Mouse (Mus musculus) adipocyte (in vitro differentiated cells): ENCODE data around the gene 1700029F12Rik.

Experiments
- DNase-seq: peaks from one replicate; pipeline ENCODE4 v3.0.0-alpha.2; 2016; ENCODE audit warnings: low spot score

Gene 1700029F12Rik

GRCm38 (mm10) chr13:97021906-97022305, 12.3 kb downstream of the 1700029F12Rik start:
- DNase-seq = no peak

- DNase-seq = no peak
These were observed 14.0 kb downstream of the 1700029F12Rik start for GRCm38 (mm10) chr13:97020122-97020521.

DNA sequence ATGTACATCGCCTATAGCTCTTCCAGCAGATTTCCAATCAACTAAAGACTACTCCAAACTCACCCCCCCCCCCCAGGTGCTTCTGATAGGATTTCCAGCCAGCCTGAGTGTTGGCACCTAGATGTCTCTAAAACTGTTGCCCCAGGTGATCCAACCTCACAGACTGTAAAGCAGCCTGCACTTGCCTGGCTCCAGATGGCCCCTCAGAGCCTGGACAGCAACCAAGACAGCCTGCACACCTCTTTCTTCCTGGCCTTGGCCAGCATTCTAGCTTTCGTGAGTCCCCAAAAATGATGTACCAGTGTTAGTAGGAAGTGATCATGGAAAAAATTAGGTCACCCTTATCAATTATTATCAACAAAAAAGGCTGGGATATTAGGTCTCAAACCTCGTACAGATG, 16.5 kb downstream of the 1700029F12Rik start:
- DNase-seq = no peak

DNA sequence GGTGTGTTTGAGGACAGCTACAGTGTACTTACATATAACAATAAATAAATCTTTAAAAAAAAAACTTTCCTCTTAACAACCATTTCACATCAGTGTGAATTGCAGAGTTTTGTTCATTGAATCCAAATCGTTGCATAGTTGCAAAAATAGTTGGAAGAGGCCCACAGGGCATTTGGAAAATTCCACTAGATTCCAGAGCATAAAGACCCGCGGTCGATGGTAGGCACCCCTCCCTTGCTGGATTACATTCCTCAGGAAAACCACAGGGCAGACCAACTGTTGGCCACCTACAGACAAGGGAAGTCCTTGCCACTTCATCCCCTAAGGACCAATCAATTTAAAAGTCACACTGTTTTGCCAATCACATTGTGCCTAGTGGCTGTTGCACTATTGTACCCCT, 19.8 kb downstream of the 1700029F12Rik start:
- no peak for DNase-seq

GRCm38 (mm10) chr13:97008266-97009153, 25.7 kb downstream of the 1700029F12Rik start:
- DNase-seq = peak; percentile 62

DNA sequence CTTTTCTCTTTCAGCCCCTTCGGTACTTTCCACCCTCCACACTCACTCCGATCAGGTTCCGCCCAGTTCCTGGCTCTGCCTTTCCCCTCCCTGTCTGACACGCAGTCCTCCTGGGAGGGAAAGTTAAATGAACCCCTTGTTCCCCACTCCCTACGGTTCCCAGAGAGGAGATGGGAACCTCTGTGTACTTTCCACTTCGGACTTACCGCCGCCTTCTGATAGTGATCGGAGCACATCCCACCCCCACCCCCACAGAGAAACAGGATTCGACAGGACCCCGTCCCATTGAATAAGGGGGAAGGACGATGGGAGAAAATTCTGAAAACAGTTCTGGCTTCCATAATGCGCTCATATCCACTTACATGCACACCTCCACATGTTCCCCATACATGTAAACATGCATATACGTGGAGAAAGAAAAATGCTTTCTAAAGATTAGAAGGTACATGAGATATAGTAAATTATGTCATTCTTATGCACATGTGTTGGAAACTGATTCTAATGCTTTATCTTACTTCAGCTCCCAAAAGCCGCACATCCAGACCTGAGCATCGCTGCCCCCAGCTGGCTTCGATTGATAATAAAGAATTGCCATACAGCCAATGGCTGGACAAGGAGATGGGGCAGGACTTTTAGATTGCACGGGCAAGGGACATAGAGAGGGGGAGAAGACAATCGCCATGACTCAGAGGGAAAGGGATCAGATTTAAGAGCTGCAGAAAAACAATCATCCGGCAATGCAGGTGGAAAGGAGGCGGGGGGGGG, 26.5 kb downstream of the 1700029F12Rik start:
- DNase-seq = no peak

GRCm38 (mm10) chr13:97006784-97007183, 27.4 kb downstream of the 1700029F12Rik start:
- DNase-seq = no peak

DNA sequence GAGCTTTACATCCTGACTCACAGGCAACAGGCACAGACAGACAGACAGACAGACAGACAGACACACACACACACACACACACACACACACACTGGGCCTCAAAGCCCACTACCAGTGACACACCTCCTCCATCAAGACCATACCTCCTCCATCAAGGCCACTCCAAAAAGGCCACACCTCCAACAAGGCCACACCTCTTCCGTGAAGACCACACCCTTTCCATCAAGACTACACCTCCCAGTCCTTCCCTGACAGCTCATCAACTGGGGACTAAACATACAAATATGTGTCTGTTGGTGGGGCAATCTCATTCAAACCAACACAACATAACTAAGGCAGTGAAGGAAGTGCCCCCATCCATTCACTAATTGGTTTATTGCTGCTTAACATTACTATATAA, 37.1 kb downstream of the 1700029F12Rik start:
- no peak for DNase-seq

GRCm38 (mm10) chr13:96995243-96995642, 38.9 kb downstream of the 1700029F12Rik start:
- no peak for DNase-seq

DNA sequence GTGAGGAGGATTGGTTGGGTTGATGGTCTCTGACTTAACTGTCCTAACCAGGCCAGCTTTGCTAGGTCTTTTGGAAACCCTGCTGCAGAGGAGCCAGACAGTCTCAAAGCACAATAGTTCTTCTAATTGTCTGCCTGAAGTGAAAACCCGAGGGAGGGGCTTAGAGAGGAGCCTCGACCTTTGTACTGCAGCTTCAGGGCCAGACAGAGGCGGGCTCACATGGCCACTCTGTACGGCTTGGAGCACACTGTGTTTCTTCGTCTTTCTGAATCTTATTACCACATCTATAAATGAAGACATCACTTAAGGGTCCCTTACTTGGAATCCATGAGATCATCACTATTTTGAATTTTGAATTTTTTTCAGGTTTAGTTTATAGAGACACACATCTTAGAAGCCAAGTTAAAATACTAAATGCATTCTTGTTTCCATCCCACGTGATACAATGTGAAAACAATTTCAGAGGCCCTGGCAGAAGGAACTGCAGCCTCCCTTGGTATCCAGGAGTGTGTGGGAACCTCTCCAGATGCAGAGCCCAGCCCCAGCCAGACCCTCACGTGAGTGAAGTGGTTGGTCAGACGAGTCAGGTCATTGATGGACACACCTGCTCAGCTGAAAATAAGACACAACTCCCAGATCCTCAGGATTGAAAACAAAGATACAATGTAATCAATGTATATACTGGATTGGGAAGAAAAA, 40.7 kb downstream of the 1700029F12Rik start:
- no peak for DNase-seq

DNA sequence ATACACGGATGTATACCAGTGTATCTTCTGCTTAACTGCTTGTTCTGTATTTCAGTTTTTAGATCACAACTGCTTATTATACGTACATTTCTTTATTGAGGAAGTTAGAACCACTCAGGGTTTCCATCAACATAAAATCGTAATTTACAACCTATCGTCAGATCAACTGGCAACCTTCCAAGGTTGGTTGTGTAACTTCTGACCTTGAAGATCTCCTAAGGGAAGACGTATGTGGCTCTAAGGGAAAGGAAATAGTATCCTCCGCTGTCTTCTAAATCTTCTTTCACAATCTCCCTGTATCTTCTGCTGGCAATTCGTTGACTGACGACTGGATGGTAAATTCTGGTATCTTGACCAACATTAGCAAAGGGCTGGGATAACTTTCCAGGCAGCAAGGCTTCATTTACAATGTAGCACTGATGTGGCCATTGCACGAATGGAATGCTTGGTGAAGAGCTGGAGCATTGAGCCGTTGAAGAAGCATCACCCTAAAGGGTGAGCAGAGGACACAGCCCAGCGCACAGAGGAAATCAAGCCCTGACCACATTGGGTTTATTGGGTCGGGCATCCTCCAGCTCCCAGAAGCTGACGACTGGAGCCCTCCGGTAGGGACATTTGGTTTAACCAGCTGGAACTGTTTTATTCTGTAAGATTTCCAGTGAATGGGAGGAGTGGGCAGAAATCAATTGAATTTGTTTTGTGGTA, 43.4 kb downstream of the 1700029F12Rik start:
- DNase-seq = no peak

GRCm38 (mm10) chr13:96990045-96990444, 44.1 kb downstream of the 1700029F12Rik start:
- no peak for DNase-seq

GRCm38 (mm10) chr13:96989129-96989528, 45.0 kb downstream of the 1700029F12Rik start:
- DNase-seq = no peak

GRCm38 (mm10) chr13:96985599-96986275, 48.4 kb downstream of the 1700029F12Rik start:
- no peak for DNase-seq

DNA sequence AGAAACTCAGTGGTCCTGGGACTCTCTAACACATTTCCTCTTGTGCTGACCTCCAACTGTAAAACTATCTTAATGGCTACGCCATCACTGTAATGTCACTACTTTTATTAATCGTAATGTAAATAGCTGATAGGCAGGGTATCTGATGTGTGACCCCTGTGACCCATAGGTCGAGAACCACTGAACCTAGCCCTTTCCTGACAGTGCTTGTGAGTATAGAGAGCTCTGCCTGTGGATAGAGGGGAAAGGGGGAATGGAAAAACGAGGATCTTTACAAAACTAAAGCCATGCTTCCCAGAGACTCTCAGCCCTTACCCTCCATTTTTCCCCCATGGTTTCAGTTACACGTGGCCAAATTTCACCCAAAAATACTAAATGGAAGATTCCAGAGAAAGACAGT, 49.5 kb downstream of the 1700029F12Rik start:
- DNase-seq = no peak

DNA sequence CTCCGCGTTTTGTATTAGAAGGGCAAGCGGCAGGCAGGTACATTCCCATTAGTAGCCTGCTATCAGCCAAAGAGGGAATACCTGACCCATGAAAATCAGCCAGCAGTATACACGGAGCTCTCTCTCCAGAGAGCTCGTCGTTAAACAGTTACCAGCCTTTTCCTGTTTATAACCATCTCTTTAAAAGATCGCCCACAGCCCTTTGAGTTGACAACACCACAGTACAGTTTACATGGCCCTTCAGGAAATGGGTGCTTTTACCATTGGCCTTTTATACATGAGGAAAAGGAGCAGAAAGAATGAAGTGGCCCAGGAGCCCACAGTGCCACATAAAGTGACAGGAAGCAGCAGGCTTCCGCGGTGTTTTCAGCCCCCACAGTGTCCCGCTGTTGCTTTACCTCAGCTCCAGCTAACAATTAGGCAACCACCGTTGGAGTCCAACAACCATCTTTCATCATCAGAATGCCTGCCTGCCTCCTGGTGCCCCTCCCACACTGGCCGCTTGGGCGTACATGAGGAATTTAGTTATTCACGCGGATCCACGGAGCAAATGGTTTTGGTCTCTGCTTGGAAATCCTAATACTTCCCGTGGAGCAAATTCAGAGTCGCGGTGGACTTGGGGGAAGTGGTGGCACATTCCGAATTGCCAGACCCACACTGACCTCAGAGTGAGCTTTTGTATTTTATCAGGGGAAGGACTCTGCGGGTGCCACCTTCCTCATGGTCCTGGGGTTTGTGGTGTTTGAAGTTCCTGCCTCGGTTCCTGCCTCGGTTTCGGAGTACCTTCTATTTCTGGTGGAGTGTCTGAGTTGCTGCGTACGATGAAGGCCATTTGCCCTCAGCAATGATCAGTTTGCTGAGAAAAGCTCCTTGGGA, 50.7 kb downstream of the 1700029F12Rik start:
- no peak for DNase-seq

GRCm38 (mm10) chr13:96980561-96980960, 53.6 kb downstream of the 1700029F12Rik start:
- DNase-seq = no peak

DNA sequence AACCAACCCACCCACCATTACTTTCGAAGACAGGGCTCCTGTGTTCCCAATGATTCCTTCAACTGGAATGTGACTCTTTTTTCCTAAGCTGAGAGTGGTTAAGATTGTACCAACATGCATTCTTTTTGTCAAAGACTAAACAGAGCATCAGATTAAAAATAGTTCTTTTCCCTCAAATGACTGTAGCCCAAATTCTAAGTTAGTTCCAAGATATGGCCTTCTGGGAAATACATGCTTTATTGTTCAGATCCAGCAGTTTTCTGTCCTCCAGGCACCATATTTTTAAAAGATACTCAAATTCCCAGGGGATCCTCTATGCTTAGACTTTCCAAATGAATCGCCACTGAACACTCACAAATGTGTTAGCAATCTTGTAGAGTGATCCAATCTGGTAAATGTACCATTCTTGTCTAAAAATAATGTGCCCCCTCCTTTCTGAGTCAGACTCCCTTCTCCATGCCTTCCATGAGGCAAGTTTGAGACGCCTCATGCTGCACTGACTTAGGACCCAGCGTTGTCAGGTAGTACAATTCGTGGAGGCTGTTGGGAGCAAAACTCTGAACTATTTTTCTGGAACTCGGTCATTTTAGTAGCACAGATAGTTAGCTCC, 57.1 kb downstream of the 1700029F12Rik start:
- DNase-seq = no peak

- no peak for DNase-seq
These were observed 60.8 kb downstream of the 1700029F12Rik start for GRCm38 (mm10) chr13:96973318-96973717.
